Mouse (Mus musculus): ENCODE data around the gene Tesc. TPM values are rescaled to one million over a fixed set of nuclear protein-coding genes. Genes with fewer than 3 reads are reported as not detected.

Tesc gene
- polyA plus RNA-seq, 2 experiments = 2.2 to 8.6 TPM

- Histone ChIP-seq H3K36me3 (ENCODE audit: control insufficient read depth, insufficient read depth, low read length) (no peaks in the 10 kb centered on the region), H3K27me3 (ENCODE audit: control insufficient read depth, insufficient read depth, low read length) (no peaks in the 10 kb centered on the region), H3K4me1 (ENCODE audit: control insufficient read depth, insufficient read depth, low read length) (peaks cover 8% of the 10 kb centered on the region), H3K9ac (ENCODE audit: low read depth, low read length, severe bottlenecking) (no peak overlapping the region), H3K9me3 (ENCODE audit: control insufficient read depth, low read length) (0 out of 2 replicates have a peak, but pooled peaks cover 3% of the 10 kb centered on the region), H3K4me3 (replicated peaks; ENCODE audit: low read length) (no peak overlapping the region), H3K4me2 (replicated peaks; ENCODE audit: low read depth, low read length, severe bottlenecking) (no peak overlapping the region), H3K27ac (replicated peaks; ENCODE audit: low read depth, low read length) (no peak overlapping the region)
- no peak for TF ChIP-seq POLR2A (IDR thresholded peaks at IDR 0.05; ENCODE audit: borderline replicate concordance, extremely low read depth, insufficient read depth, insufficient read length)
- DNase-seq (ENCODE audit: low spot score) = no peak
- ATAC-seq (ENCODE audit: low FRiP score, low read depth) = no peak
- WGBS = 35% methylated on average over 12 of the region's 12 CpGs
These were observed 11.7 kb downstream of the Tesc start for GRCm38 (mm10) chr5:118039241-118039668.

DNA sequence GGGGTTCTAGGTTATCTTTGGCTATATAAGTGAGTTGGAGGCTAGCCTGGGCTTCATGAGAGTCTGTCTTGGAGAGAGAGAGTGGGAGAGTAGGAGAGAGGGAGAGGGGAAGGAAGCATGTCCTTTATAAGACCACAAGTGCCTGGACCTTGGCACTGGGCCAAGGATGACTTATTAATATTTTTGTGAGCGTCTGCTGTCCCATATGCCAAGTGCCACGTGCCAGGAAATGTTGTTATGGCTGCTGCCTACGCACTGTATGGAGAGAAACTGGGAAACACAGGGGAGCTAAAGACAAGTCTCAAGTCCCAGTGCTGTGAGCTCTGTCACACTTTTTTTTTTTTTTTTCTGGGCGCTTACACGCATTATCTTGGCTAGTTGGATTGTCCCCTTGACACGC, 15.1 kb downstream of the Tesc start:
- Histone ChIP-seq H3K4me1 (ENCODE audit: control insufficient read depth, insufficient read depth, low read length) (peaks cover 4% of the 10 kb centered on the region), H3K27me3 (ENCODE audit: control insufficient read depth, insufficient read depth, low read length) (no peaks in the 10 kb centered on the region), H3K4me2 (replicated peaks; ENCODE audit: low read depth, low read length, severe bottlenecking) (no peak overlapping the region), H3K36me3 (ENCODE audit: control insufficient read depth, insufficient read depth, low read length) (no peaks in the 10 kb centered on the region), H3K4me3 (replicated peaks; ENCODE audit: low read length) (no peak overlapping the region), H3K9ac (ENCODE audit: low read depth, low read length, severe bottlenecking) (no peak overlapping the region), H3K27ac (replicated peaks; ENCODE audit: low read depth, low read length) (no peak overlapping the region), H3K9me3 (ENCODE audit: control insufficient read depth, low read length) (no peaks in the 10 kb centered on the region)
- no peak for TF ChIP-seq POLR2A (IDR thresholded peaks at IDR 0.05; ENCODE audit: borderline replicate concordance, extremely low read depth, insufficient read depth, insufficient read length)
- WGBS = 85% methylated on average over 6 of the region's 6 CpGs
- ATAC-seq (ENCODE audit: low FRiP score, low read depth) = no peak
- no peak for DNase-seq (ENCODE audit: low spot score)

DNA sequence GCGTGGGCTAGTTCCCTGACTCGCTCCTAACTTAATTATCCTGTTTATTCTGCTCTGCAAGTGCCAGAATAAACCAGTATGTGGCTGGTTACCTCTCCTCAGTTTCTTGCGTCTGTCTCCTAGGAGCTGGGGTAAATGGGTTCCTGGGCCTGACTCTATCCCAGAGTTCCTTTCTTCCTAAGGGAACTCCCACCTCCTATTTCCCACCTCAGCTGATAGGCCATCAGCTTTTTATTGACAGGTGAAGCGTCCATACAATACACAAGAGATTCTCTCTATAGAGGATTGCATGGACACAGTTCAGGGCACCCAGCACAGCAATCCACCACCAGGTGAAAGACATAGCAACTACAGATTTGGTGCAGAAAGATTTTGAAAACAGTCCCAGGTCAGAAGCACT, 16.2 kb downstream of the Tesc start:
- no peak for TF ChIP-seq POLR2A (IDR thresholded peaks at IDR 0.05; ENCODE audit: borderline replicate concordance, extremely low read depth, insufficient read depth, insufficient read length)
- Histone ChIP-seq H3K9me3 (ENCODE audit: control insufficient read depth, low read length) (no peaks in the 10 kb centered on the region), H3K27ac (replicated peaks; ENCODE audit: low read depth, low read length) (no peak overlapping the region), H3K4me2 (replicated peaks; ENCODE audit: low read depth, low read length, severe bottlenecking) (no peak overlapping the region), H3K36me3 (ENCODE audit: control insufficient read depth, insufficient read depth, low read length) (no peaks in the 10 kb centered on the region), H3K4me1 (ENCODE audit: control insufficient read depth, insufficient read depth, low read length) (no peaks in the 10 kb centered on the region), H3K9ac (ENCODE audit: low read depth, low read length, severe bottlenecking) (no peak overlapping the region), H3K27me3 (ENCODE audit: control insufficient read depth, insufficient read depth, low read length) (no peaks in the 10 kb centered on the region), H3K4me3 (replicated peaks; ENCODE audit: low read length) (no peak overlapping the region)
- ATAC-seq (ENCODE audit: low FRiP score, low read depth) (no peak), DNase-seq (ENCODE audit: low spot score) (no peak)
- WGBS = 77% methylated on average over 4 of the region's 4 CpGs

- no peak overlapping the region for H3K27ac ChIP-seq (replicated peaks; ENCODE audit: low read depth, low read length)
- H3K4me2 ChIP-seq (replicated peaks; ENCODE audit: low read depth, low read length, severe bottlenecking) = no peak overlapping the region
- no peak overlapping the region for H3K9ac ChIP-seq (ENCODE audit: low read depth, low read length, severe bottlenecking)
- H3K4me3 ChIP-seq (replicated peaks; ENCODE audit: low read length) = no peak overlapping the region
- H3K27me3 ChIP-seq (ENCODE audit: control insufficient read depth, insufficient read depth, low read length) = no peaks in the 10 kb centered on the region
- DNase-seq (ENCODE audit: low spot score) (no peak), ATAC-seq (ENCODE audit: low FRiP score, low read depth) (no peak)
- WGBS = 87% methylated on average over 6 of the region's 6 CpGs
- H3K9me3 ChIP-seq (ENCODE audit: control insufficient read depth, low read length) = no peaks in the 10 kb centered on the region
- no peaks in the 10 kb centered on the region for H3K4me1 ChIP-seq (ENCODE audit: control insufficient read depth, insufficient read depth, low read length)
- no peaks in the 10 kb centered on the region for H3K36me3 ChIP-seq (ENCODE audit: control insufficient read depth, insufficient read depth, low read length)
- no peak for TF ChIP-seq POLR2A (IDR thresholded peaks at IDR 0.05; ENCODE audit: borderline replicate concordance, extremely low read depth, insufficient read depth, insufficient read length)
These were observed 17.4 kb downstream of the Tesc start for GRCm38 (mm10) chr5:118044907-118045306.

DNA sequence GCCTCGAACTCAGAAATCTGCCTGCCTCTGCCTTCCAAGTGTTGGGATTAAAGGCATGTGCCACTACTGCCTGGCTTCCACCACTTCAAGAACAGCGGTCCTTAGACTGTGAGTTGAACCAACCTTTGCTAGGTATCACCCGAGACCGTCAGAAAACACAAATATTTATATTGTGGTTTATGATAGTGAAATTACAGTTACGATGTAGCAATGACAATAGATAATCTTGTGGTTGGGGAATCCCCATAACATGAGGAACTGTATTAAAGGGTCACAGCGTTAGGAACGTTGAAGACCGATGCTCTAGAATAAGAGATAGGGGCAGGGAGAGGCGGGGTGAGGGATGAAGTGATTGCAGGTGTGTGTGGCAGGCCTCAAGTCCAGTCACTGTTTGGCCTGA, 17.8 kb downstream of the Tesc start:
- Histone ChIP-seq H3K27me3 (ENCODE audit: control insufficient read depth, insufficient read depth, low read length) (no peaks in the 10 kb centered on the region), H3K4me3 (replicated peaks; ENCODE audit: low read length) (no peak overlapping the region), H3K4me1 (ENCODE audit: control insufficient read depth, insufficient read depth, low read length) (no peaks in the 10 kb centered on the region), H3K36me3 (ENCODE audit: control insufficient read depth, insufficient read depth, low read length) (no peaks in the 10 kb centered on the region), H3K4me2 (replicated peaks; ENCODE audit: low read depth, low read length, severe bottlenecking) (no peak overlapping the region), H3K9me3 (ENCODE audit: control insufficient read depth, low read length) (no peaks in the 10 kb centered on the region), H3K9ac (ENCODE audit: low read depth, low read length, severe bottlenecking) (no peak overlapping the region), H3K27ac (replicated peaks; ENCODE audit: low read depth, low read length) (no peak overlapping the region)
- ATAC-seq (ENCODE audit: low FRiP score, low read depth) (no peak), DNase-seq (ENCODE audit: low spot score) (no peak)
- 92% methylated on average over 9 of the region's 9 CpGs for WGBS
- no peak for TF ChIP-seq POLR2A (IDR thresholded peaks at IDR 0.05; ENCODE audit: borderline replicate concordance, extremely low read depth, insufficient read depth, insufficient read length)

Data from limb, embryonic 14.5 days (tissue).